ENCODE assay signal across 8 mouse cellular contexts in the genomic region with DNA sequence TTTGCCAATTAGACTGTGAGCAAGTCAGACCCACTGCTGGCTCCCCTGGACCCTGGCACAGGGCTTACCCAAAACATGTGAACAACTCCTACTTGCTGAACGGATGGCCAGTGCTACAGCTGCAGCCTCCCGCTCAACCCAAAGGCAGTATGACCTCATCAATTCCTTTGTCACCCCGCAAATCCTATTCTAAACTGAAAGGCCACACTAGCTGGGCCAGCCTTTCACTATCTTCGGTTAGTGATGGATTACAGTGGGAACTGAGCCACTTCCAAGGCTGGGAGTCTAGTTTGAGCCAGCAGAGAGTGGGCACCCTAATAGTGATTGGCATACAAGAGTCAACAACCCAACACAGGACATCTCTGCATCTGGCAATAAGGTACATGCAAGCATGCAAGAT. TPM values are rescaled to one million over a fixed set of nuclear protein-coding genes. Genes with fewer than 3 reads are reported as not detected.
DNase-seq lines count a peak whose midpoint lies in the region; TF ChIP-seq lines count a peak whose summit lies in the region.

No protein-coding gene starts in this region.

- peak overlapping the region; percentile 89 for H3K27ac ChIP-seq in gastrocnemius, adult 2 months
- H3K27ac ChIP-seq in CH12.LX (ENCODE audit: insufficient read depth, low read depth) = peak overlapping the region; percentile 1; the same call in 1 of the 2 replicates
- peak overlapping the region; percentile 99 for H3K27ac ChIP-seq in hindbrain, embryonic 10.5 days

- in situ Hi-C loops in CH12.LX (cut with MboI; ENCODE audit: low pct_ligation_motif_present, low pct_unique_long_range_greater_than_20kb, low sequenced_read_pairs) = loop anchor here (5.0 kb wide), 1 partner anchor 36 kb away; no protein-coding TSS in a partner anchor

- dilution Hi-C loops in CH12.LX (cut with MboI; ENCODE audit: extremely low pct_ligation_motif_present, extremely low pct_unique_long_range_greater_than_20kb, low sequenced_read_pairs) = no loop called here

- no peaks in the 10 kb centered on the region for H3K27me3 ChIP-seq in CH12.LX (replicated peaks)
- no peaks in the 10 kb centered on the region for H3K27me3 ChIP-seq in hindbrain, embryonic 10.5 days (ENCODE audit: insufficient read depth, poor library complexity, severe bottlenecking)

- TF ChIP-seq RAD21 in CH12.LX (IDR thresholded peaks at IDR 0.05; ENCODE audit: low read depth, low read length) = no peak

- peak overlapping the region; percentile 83 for H3K4me3 ChIP-seq in gastrocnemius, adult 2 months
- H3K4me3 ChIP-seq in CH12.LX (replicated peaks in 1 of 3; ENCODE audit: low read depth in 2 of 3, low read length in 2 of 3, poor library complexity in 1 of 3) = peak overlapping the region; percentile 69 to 99 (median 83)
- peak overlapping the region; percentile 99 for H3K4me3 ChIP-seq in hindbrain, embryonic 10.5 days

- peaks cover 53% of the 10 kb centered on the region for H3K79me2 ChIP-seq in CH12.LX (replicated peaks; ENCODE audit: control insufficient read depth, extremely low read depth, insufficient read depth, poor library complexity, severe bottlenecking)

- H3K4me2 ChIP-seq in CH12.LX (ENCODE audit: insufficient read depth, low read depth, poor library complexity, severe bottlenecking) = peak overlapping the region; percentile 99

- no peak for TF ChIP-seq EP300 in CH12.LX (IDR thresholded peaks at IDR 0.05; ENCODE audit: low read length)

- no peak for DNase-seq in gastrocnemius, adult 2 months
- DNase-seq in gastrocnemius, postnatal 14 days = no peak
- DNase-seq in CH12.LX (ENCODE audit: extremely low read depth) = peak; percentile 42
- DNase-seq in embryo, embryonic 10.5 days (ENCODE audit: low spot score) = peak; percentile 46
- peak; percentile 47 for DNase-seq in hindbrain, embryonic 10.5 days (ENCODE audit: low spot score)
- peak; percentile 50 for DNase-seq in mesoderm, embryonic 11.5 days (ENCODE audit: low read depth, low spot score)
- DNase-seq in urinary bladder, postnatal 10 days (ENCODE audit: low spot score) = no peak
- no peak for DNase-seq in ovary, adult 18-20 months (ENCODE audit: low spot score)

- no peaks in the 10 kb centered on the region for H3K9me3 ChIP-seq in CH12.LX (replicated peaks; ENCODE audit: low read length)
- H3K9me3 ChIP-seq in hindbrain, embryonic 10.5 days = no peaks in the 10 kb centered on the region

- TF ChIP-seq POLR2A in CH12.LX (IDR thresholded peaks at IDR 0.05; ENCODE audit: low read depth, low read length) = no peak

- H3K36me3 ChIP-seq in CH12.LX (replicated peaks in 1 of 2; ENCODE audit: control insufficient read depth in 1 of 2, insufficient read depth in 1 of 2, low read length in 1 of 2) = peaks cover 29 to 45% of the 10 kb centered on the region in 2 experiments
- H3K36me3 ChIP-seq in hindbrain, embryonic 10.5 days = peaks cover 45% of the 10 kb centered on the region

- under 1% methylated on average over 4 of the region's 4 CpGs for WGBS in hindbrain, embryonic 10.5 days

- H3K4me1 ChIP-seq in CH12.LX (ENCODE audit: control insufficient read depth in 1 of 2, insufficient read depth in 2 of 2) = peaks cover 13 to 33% of the 10 kb centered on the region in 2 experiments
- H3K4me1 ChIP-seq in hindbrain, embryonic 10.5 days (replicated peaks) = peaks cover 34% of the 10 kb centered on the region

- no peak for TF ChIP-seq CTCF in gastrocnemius, adult 2 months (IDR thresholded peaks at IDR 0.05)
- TF ChIP-seq CTCF in CH12.LX (conservative IDR thresholded peaks at IDR 0.05 in 1 of 2, IDR thresholded peaks at IDR 0.05 in 1 of 2; ENCODE audit: low read depth in 2 of 2, low read length in 2 of 2) = no peak

- intact Hi-C loops in gastrocnemius, adult 2 months (cut with DNase I) = loop anchor here (5.0 kb wide), 1 partner anchor 41 kb away; a partner anchor contains a TSS
- intact Hi-C loops in gastrocnemius, postnatal 14 days (cut with DNase I; ENCODE audit: low total_unique reads) = loop anchor here (5.0 kb wide), 1 partner anchor 36 kb away; no protein-coding TSS in a partner anchor

- H3K9ac ChIP-seq in CH12.LX (ENCODE audit: insufficient read depth, low read depth) = peak overlapping the region; percentile 74

TF ChIP-seq in CH12.LX, 34 proteins besides CTCF, POLR2A, EP300 and RAD21:
- no peak for TF ChIP-seq MAZ (IDR thresholded peaks at IDR 0.05; ENCODE audit: low read depth, low read length)
- TF ChIP-seq TBP (conservative IDR thresholded peaks at IDR 0.05; ENCODE audit: low read depth, low read length) = 0 out of 2 replicates have a peak, but pooled peaks have one; percentile 27
- TF ChIP-seq JUN (IDR thresholded peaks at IDR 0.05; ENCODE audit: insufficient read depth, low read depth, low read length) = 0 out of 2 replicates have a peak, but pooled peaks have one; percentile 5
- TF ChIP-seq MYC (IDR thresholded peaks at IDR 0.05; ENCODE audit: low read depth, low read length) = no peak; the same call in 1 of the 2 replicates
- TF ChIP-seq MXI1 (IDR thresholded peaks at IDR 0.05; ENCODE audit: low read depth, low read length) = 0 out of 2 replicates have a peak, but pooled peaks have one; percentile 50
- peak; percentile 48; the same call in 1 of the 2 replicates for TF ChIP-seq MAX (IDR thresholded peaks at IDR 0.05; ENCODE audit: low read length)
- TF ChIP-seq POLR2AphosphoS2 (IDR thresholded peaks at IDR 0.05; ENCODE audit: low read depth, low read length) = no peak; the same call in 1 of the 2 replicates
TF ChIP-seq in CH12.LX: peak in this region for 4.

RNA-seq across cellular contexts. Expression of a gene that starts 0.9 kb away (rescaled TPM):
- total RNA-seq in gastrocnemius, adult 2 months (2021) = 10 to 100 TPM; 12.1 to 13.0 TPM
- 10 to 100 TPM; 13.9 to 16.3 TPM for total RNA-seq in gastrocnemius, postnatal 14 days (2021)
- total RNA-seq in CH12.LX (2012; rRNA removed) (31.8 and 44.1 TPM in 2 replicates), CH12.LX (2014; rRNA removed) (29.1 and 34.4 TPM in 2 replicates)
- 39.9 and 42.9 TPM in 2 replicates for polyA plus RNA-seq in CH12.LX (2012; ENCODE audit: insufficient read length, low read depth)
- polyA plus RNA-seq in hindbrain, embryonic 10.5 days (2016; fragmentation: Nextera tagmentation; extraction: Ambion mirVana) = 37.4 and 45.4 TPM in 2 replicates

RNA-seq across cellular contexts. Expression of a gene that starts 30.0 kb away (rescaled TPM):
- not detected for total RNA-seq in gastrocnemius, adult 2 months (2021)
- total RNA-seq in gastrocnemius, postnatal 14 days (2021) = not detected
- total RNA-seq in CH12.LX (2012; rRNA removed) (0.25 TPM in 1 of 2 replicates, not detected in the other), CH12.LX (2014; rRNA removed) (not detected in 2 replicates)
- polyA plus RNA-seq in CH12.LX (2012; ENCODE audit: insufficient read length, low read depth) = 25.0 TPM in 2 replicates
- 0.72 TPM in 1 of 2 replicates, not detected in the other for polyA plus RNA-seq in hindbrain, embryonic 10.5 days (2016; fragmentation: Nextera tagmentation; extraction: Ambion mirVana)

RNA-seq across cellular contexts. Expression of a gene that starts 39.6 kb away (rescaled TPM):
- 10 to 100 TPM; 17.9 to 28.5 TPM for total RNA-seq in gastrocnemius, adult 2 months (2021)
- total RNA-seq in gastrocnemius, postnatal 14 days (2021) = 10 to 100 TPM; 28.7 to 42.6 TPM
- total RNA-seq in CH12.LX (2012; rRNA removed) (605 and 763 TPM in 2 replicates), CH12.LX (2014; rRNA removed) (1,124 and 1,127 TPM in 2 replicates)
- polyA plus RNA-seq in CH12.LX (2012; ENCODE audit: insufficient read length, low read depth) = 1,263 and 1,327 TPM in 2 replicates
- polyA plus RNA-seq in hindbrain, embryonic 10.5 days (2016; fragmentation: Nextera tagmentation; extraction: Ambion mirVana) = 1,091 and 1,220 TPM in 2 replicates

RNA-seq across cellular contexts. Expression of a gene that starts 39.7 kb away (rescaled TPM):
- 10 to 100 TPM in 1 of 2 experiments, 1 to 10 TPM in 1; 9.7 to 12.0 TPM for total RNA-seq in gastrocnemius, adult 2 months (2021)
- total RNA-seq in gastrocnemius, postnatal 14 days (2021) = 10 to 100 TPM; 12.1 to 12.7 TPM
- total RNA-seq in CH12.LX (2012; rRNA removed) (155 and 208 TPM in 2 replicates), CH12.LX (2014; rRNA removed) (196 and 199 TPM in 2 replicates)
- 216 and 252 TPM in 2 replicates for polyA plus RNA-seq in CH12.LX (2012; ENCODE audit: insufficient read length, low read depth)
- polyA plus RNA-seq in hindbrain, embryonic 10.5 days (2016; fragmentation: Nextera tagmentation; extraction: Ambion mirVana) = 130 and 133 TPM in 2 replicates

RNA-seq across cellular contexts. Expression of a gene that starts 53.2 kb away (rescaled TPM):
- 10 to 100 TPM; 21.6 to 28.7 TPM for total RNA-seq in gastrocnemius, adult 2 months (2021)
- 10 to 100 TPM; 20.3 to 21.7 TPM for total RNA-seq in gastrocnemius, postnatal 14 days (2021)
- total RNA-seq in CH12.LX (2012; rRNA removed) = 10.3 and 12.1 TPM in 2 replicates
- 3.2 and 3.6 TPM in 2 replicates for total RNA-seq in CH12.LX (2014; rRNA removed)
- 9.5 and 15.2 TPM in 2 replicates for polyA plus RNA-seq in CH12.LX (2012; ENCODE audit: insufficient read length, low read depth)
- polyA plus RNA-seq in hindbrain, embryonic 10.5 days (2016; fragmentation: Nextera tagmentation; extraction: Ambion mirVana) = 13.0 and 13.7 TPM in 2 replicates

Comparison
In these comparisons a context has a peak if more than half of its experiments do, and no peak if none do; other contexts are left out.
1. DNase-seq: peak in CH12.LX (single experiment), embryo, embryonic 10.5 days (single experiment), hindbrain, embryonic 10.5 days (single experiment) and mesoderm, embryonic 11.5 days (single experiment); none in gastrocnemius, adult 2 months (single experiment), gastrocnemius, postnatal 14 days (single experiment), urinary bladder, postnatal 10 days (single experiment) and ovary, adult 18-20 months (single experiment).
2. H3K27ac ChIP-seq: peak in every context shown above with its lines; median percentile 99 in hindbrain, embryonic 10.5 days; 89 in gastrocnemius, adult 2 months; 1 in CH12.LX.
3. RNA of a gene that starts 39.6 kb away (total RNA-seq): 605 to 1,127 TPM in CH12.LX; 28.7 to 42.6 TPM in gastrocnemius, postnatal 14 days and 17.9 to 28.5 TPM in gastrocnemius, adult 2 months; every median in the first group is over 10 times any median in the second.
4. Peak in every context shown above with its lines, with median percentiles within 50 percentile points of each other: H3K4me3 ChIP-seq.